Mouse (Mus musculus) midbrain, embryonic 13.5 days (tissue): Measurements from ENCODE around the gene Phf14. TPM values are rescaled to one million over a fixed set of nuclear protein-coding genes. Genes with fewer than 3 reads are reported as not detected.
"Not testable (repeated sequence)": the region's sequence is repeated elsewhere in the genome, so short reads cannot be mapped to it uniquely, and the experiment has no call there.

Experiments used
- ATAC-seq: fragments of 200-750 bp; cut with Nextera tagmentation; 2 replicates; pipeline ENCODE4 v1.8.0; 2017; ENCODE audit warnings: mild to moderate bottlenecking, moderate TSS enrichment, moderate library complexity
- H3K27ac ChIP-seq: fragments of 300-500 bp; sonication (generic); 2 replicates; pipeline ENCODE4 v1.5.1; 2015; ENCODE audit warnings: inconsistent platforms, mild to moderate bottlenecking, moderate library complexity
- H3K27me3 ChIP-seq: fragments of 300-500 bp; sonication (generic); 2 replicates; pipeline ENCODE4 v1.6.1; 2015; ENCODE audit warnings: mild to moderate bottlenecking, inconsistent platforms
- H3K36me3 ChIP-seq: fragments of 300-500 bp; sonication (generic); 2 replicates; pipeline ENCODE4 v1.6.1; 2015; ENCODE audit warnings: mild to moderate bottlenecking, inconsistent platforms
- H3K4me1 ChIP-seq: fragments of 300-500 bp; sonication (generic); replicated peaks from 2 replicates; pipeline ENCODE4 v1.6.1; 2015; ENCODE audit warnings: inconsistent platforms
- H3K4me2 ChIP-seq: fragments of 300-500 bp; sonication (generic); replicated peaks from 2 replicates; pipeline ENCODE4 v1.6.1; 2015; ENCODE audit warnings: moderate library complexity, mild to moderate bottlenecking, inconsistent platforms
- H3K4me3 ChIP-seq: fragments of 300-500 bp; sonication (generic); replicated peaks from 2 replicates; pipeline ENCODE4 v1.5.1; 2015; ENCODE audit warnings: mild to moderate bottlenecking, inconsistent platforms
- H3K9ac ChIP-seq: fragments of 300-500 bp; sonication (generic); replicated peaks from 2 replicates; pipeline ENCODE4 v1.6.1; 2015; ENCODE audit warnings: mild to moderate bottlenecking, inconsistent platforms
- H3K9me3 ChIP-seq: fragments of 300-500 bp; sonication (generic); 2 replicates; pipeline ENCODE4 v1.6.1; 2016; ENCODE audit warnings: mild to moderate bottlenecking, inconsistent platforms
- WGBS: fragments of 180-500 bp; shearing (Covaris S2); methylation state at CpG from one replicate; pipeline ENCODE4 v1.1.7; 2015; 5-methylcytosine and 5-hydroxymethylcytosine counted together
- polyA plus RNA-seq: library from polyadenylated mRNA; unstranded; fragments of >200 nt; fragmentation: Nextera tagmentation; extraction: Ambion mirVana; gene quantifications from 2 replicates; pipeline ENCODE4 v1.2.1, GENCODE M21; 2015

The Phf14 gene
- polyA plus RNA-seq, 1 experiment from 2014 or later, result 103 TPM

- H3K27me3 ChIP-seq, result no peaks in the 10 kb centered on the region
- ATAC-seq, result no peak
- no peak overlapping the region for H3K4me3 ChIP-seq
- H3K27ac ChIP-seq, result no peak overlapping the region
- no peaks in the 10 kb centered on the region for H3K4me1 ChIP-seq
- no peak overlapping the region for H3K9ac ChIP-seq
- 75% methylated on average over 10 of the region's 10 CpGs for WGBS
- no peaks in the 10 kb centered on the region for H3K36me3 ChIP-seq
- no peak overlapping the region for H3K4me2 ChIP-seq
- no peaks in the 10 kb centered on the region for H3K9me3 ChIP-seq
Measured at GRCm38 (mm10) chr6:12107326-12107725, 199.7 kb downstream of the Phf14 start.

- Histone ChIP-seq H3K4me2 (no peak overlapping the region), H3K27me3 (no peaks in the 10 kb centered on the region), H3K9ac (no peak overlapping the region), H3K36me3 (no peaks in the 10 kb centered on the region), H3K4me1 (no peaks in the 10 kb centered on the region), H3K4me3 (no peak overlapping the region), H3K9me3 (no peaks in the 10 kb centered on the region), H3K27ac (no peak overlapping the region)
- WGBS, result 24% methylated on average over 8 of the region's 8 CpGs
- no peak for ATAC-seq
Measured at GRCm38 (mm10) chr6:12107786-12108185, 200.2 kb downstream of the Phf14 start.

- Histone ChIP-seq H3K36me3 (no peaks in the 10 kb centered on the region), H3K4me2 (no peak overlapping the region; the same call in 1 of the 2 replicates), H3K4me1 (peaks cover 24% of the 10 kb centered on the region), H3K27ac (peak overlapping the region; percentile 78), H3K9ac (no peak overlapping the region), H3K27me3 (no peaks in the 10 kb centered on the region), H3K9me3 (no peaks in the 10 kb centered on the region), H3K4me3 (no peak overlapping the region)
- 35% methylated on average over 11 of the region's 11 CpGs for WGBS
- peak; percentile 71 for ATAC-seq
Measured at GRCm38 (mm10) chr6:12116926-12117818, 209.6 kb downstream of the Phf14 start.

- Histone ChIP-seq H3K36me3 (no peaks in the 10 kb centered on the region), H3K27ac (peak overlapping the region; percentile 78), H3K4me1 (peaks cover 24% of the 10 kb centered on the region), H3K4me2 (peak overlapping the region; percentile 41), H3K4me3 (peak overlapping the region; percentile 5; the same call in 1 of the 2 replicates), H3K9me3 (no peaks in the 10 kb centered on the region), H3K9ac (0 out of 2 replicates have a peak overlapping the region, but pooled peaks have one; percentile 6), H3K27me3 (no peaks in the 10 kb centered on the region)
- 22% methylated on average over 9 of the region's 9 CpGs for WGBS
- ATAC-seq, result peak; percentile 84
Measured at GRCm38 (mm10) chr6:12117819-12118570, 210.4 kb downstream of the Phf14 start.

- no peak overlapping the region for H3K4me2 ChIP-seq
- H3K27ac ChIP-seq, result no peak overlapping the region
- ATAC-seq, result no peak
- H3K27me3 ChIP-seq, result no peaks in the 10 kb centered on the region
- no peaks in the 10 kb centered on the region for H3K9me3 ChIP-seq
- no peak overlapping the region for H3K4me3 ChIP-seq
- H3K9ac ChIP-seq, result no peak overlapping the region
- H3K4me1 ChIP-seq, result peaks cover 11% of the 10 kb centered on the region
- no peaks in the 10 kb centered on the region for H3K36me3 ChIP-seq
Measured at GRCm38 (mm10) chr6:12122759-12123158, 215.2 kb downstream of the Phf14 start.

GRCm38 (mm10) chr6:12125031-12125803, 217.6 kb downstream of the Phf14 start:
- Histone ChIP-seq H3K9ac (no peak overlapping the region), H3K4me1 (0 out of 2 replicates have a peak, but pooled peaks cover 3% of the 10 kb centered on the region), H3K4me2 (no peak overlapping the region; the same call in 1 of the 2 replicates), H3K36me3 (no peaks in the 10 kb centered on the region), H3K27ac (0 out of 2 replicates have a peak overlapping the region, but pooled peaks have one; percentile 8), H3K9me3 (no peaks in the 10 kb centered on the region), H3K4me3 (no peak overlapping the region), H3K27me3 (no peaks in the 10 kb centered on the region)
- WGBS, result 32% methylated on average over 17 of the region's 17 CpGs
- peak; percentile 88 for ATAC-seq

- not testable (repeated sequence) for H3K9ac ChIP-seq, H3K27ac ChIP-seq, ATAC-seq, H3K27me3 ChIP-seq, H3K4me2 ChIP-seq, H3K9me3 ChIP-seq, H3K4me1 ChIP-seq, H3K4me3 ChIP-seq, H3K36me3 ChIP-seq
- WGBS, result 80% methylated on average over 7 of the region's 7 CpGs
Measured at GRCm38 (mm10) chr6:12126601-12127000, 219.0 kb downstream of the Phf14 start.

GRCm38 (mm10) chr6:12127287-12127686, 219.7 kb downstream of the Phf14 start:
- Histone ChIP-seq H3K9me3 (no peaks in the 10 kb centered on the region), H3K27ac (no peak overlapping the region), H3K27me3 (no peaks in the 10 kb centered on the region), H3K4me2 (no peak overlapping the region), H3K9ac (no peak overlapping the region), H3K4me1 (0 out of 2 replicates have a peak, but pooled peaks cover 3% of the 10 kb centered on the region), H3K4me3 (no peak overlapping the region), H3K36me3 (no peaks in the 10 kb centered on the region)
- ATAC-seq, result no peak
- WGBS, result 87% methylated on average over 4 of the region's 4 CpGs

Other genes starting within 250 kb of the Phf14 start
- 924 and 929 TPM in 2 replicates for gene Ndufa4, start 312 bp upstream of the Phf14 start, polyA plus RNA-seq